Mouse (Mus musculus): ENCODE results near the gene Lhpp.

Lhpp gene

DNA sequence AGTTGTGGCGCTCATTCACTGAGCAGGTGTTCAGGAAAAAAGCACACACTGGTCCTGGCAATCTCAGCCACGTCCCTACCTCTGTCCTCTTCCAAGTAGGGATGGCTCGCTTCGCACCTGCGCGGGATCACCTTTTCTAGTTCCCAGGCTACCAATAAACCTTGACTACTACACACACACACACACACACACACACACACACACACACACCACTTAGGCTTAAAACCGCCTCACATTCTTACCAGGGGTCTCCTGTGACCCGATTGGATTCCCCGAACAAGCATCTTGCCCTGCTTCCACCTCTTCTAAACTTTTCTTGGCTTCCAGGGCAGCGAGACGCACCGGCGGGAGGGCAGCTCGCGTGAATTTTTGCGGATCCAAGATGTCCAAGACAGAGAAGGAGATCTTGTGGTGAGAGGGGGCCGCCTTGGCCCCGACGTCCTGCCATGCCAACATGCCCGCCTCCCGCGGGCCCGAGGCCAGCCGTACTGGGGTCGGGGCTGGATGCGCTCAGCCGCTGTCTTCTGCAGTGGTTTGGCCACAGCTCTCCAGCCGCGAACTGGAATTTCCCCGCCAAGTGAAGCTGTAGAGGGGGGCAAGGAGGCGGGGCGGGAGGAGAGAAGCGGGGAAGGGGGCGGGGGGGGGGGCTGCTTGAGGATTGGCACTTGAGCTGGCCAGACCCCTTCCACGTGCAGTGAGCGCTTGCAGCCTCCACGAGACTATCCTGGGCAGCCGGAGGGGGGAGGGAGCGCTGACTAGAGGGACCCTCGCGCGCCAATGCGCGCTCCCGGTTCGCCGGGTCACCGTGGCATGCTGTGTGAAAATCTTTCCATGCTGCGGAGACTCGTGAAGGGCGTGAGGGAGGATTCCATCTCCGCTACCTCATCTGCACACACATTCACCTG lies 11.1 kb upstream of the Lhpp start, which contains the start of gene Nkx1-2:
Gene Nkx1-2, minus strand, starts transcription at position 567 of the 905 bp plus-strand sequence.
- DNase-seq (ENCODE audit: inconsistent ontology term) = peak; percentile 24

DNA sequence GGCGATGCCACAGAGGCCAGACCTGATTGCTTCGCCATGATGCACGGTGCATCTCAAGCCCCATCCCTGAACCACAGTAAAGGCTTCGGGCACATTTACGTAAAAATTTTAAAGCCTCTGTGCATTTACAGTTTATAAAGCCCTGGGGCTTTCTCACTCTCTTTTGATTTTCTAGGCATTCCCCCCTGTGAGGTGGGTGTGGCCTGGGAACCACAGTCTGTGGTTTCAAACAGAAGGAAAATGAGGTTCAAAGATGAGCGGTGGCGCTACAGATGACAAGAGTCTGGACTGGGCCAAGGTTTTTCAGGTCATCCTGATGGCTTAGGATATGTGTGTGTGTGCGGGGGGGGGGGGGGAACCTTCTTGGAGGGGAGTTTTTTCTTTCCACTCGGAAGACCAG lies 10.4 kb upstream of the Lhpp start:
- peak; percentile 15 for DNase-seq (ENCODE audit: inconsistent ontology term)

DNA sequence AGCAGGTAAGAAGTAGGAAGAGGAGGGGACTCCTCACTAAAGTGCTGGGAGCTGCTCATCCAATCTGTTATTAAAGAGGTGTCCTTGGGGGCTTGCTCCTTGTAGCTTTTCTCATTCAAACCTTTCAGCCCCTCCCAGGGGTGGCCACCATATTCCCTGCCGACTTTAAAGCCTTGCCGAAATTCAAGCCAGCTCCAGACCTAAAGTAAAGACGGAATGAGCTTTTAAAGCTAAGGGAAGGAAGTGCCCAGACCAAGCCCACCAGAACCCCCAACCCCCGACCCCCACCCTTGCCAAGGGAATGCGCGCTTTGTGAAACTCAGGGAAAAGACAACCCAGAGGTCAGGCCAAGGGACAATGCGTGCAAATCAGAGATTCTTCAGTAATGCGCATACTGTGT lies 9.5 kb upstream of the Lhpp start:
- DNase-seq (ENCODE audit: inconsistent ontology term) = no peak

DNA sequence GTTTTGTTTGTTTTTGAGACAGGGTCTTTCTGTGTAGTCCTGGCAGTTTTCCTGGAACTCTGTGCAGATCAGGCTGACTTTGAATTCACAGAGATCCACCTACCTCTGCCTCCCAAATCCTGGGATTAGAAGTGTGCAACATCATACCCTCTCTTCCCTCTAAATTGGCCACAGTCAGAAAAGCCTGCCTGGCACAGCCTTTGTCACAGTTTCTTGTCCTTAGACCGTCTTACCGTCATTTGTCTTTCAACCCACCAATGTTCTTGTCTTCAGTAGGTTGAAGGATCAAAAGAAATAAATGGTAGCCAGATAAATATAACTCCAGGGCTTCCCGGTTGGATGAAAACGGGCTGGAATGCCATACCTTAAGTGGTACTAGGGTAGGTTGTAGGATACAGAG lies 5.7 kb upstream of the Lhpp start:
- no peak for DNase-seq (ENCODE audit: inconsistent ontology term)

DNA sequence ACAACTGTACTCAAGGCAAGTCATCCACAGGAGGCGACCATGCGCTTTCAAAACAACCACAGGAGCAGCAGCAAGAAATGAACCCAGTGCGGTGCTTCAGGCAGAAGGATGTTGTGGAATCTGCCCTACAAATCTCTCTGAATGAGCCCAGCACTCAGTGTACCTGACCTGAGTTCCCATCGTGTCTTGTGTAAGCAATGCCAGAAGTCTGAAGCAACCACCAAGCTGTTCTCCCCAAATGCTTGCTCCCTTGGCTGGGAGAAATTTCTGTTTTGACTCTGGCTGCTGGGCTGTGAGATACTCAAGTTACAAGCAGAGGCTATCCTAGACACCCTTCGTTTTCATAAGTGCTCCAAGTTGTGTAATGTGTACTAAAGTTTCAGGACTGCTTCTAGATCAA lies 4.7 kb upstream of the Lhpp start:
- DNase-seq (ENCODE audit: inconsistent ontology term) = no peak

DNA sequence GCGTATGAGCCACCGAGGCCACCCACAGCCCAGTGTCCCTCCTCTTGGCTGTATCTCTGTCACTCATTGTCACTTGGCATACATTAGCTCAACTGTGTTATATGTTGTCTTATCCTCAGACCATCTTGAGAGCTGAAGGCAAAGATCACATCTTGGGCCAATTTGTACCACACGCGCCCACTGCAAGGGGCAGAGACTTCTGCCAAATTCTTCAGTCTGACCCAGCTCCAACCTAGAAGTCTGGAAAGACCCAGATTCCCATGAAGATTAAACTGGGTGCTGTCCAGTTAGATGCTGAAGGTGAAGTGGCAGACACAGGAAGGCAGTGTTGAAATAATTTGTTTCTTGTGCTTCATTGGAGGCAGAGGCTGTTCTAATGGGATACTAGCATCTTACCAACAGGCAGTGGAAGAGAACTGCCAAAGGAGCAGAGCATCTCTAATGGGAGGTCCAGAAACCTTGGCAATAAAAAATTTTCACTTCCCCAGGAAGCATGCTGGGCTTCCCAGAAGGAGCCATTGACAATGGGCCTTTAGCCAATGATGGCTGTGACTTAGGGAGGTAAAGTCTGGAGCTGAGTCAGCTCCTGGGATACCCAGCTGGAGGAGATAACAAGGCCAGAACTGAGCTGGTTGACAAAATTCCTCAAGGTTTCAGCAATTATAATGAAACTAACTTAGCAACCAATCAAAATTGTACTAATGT lies 2.0 kb upstream of the Lhpp start:
- no peak for DNase-seq (ENCODE audit: inconsistent ontology term)

DNA sequence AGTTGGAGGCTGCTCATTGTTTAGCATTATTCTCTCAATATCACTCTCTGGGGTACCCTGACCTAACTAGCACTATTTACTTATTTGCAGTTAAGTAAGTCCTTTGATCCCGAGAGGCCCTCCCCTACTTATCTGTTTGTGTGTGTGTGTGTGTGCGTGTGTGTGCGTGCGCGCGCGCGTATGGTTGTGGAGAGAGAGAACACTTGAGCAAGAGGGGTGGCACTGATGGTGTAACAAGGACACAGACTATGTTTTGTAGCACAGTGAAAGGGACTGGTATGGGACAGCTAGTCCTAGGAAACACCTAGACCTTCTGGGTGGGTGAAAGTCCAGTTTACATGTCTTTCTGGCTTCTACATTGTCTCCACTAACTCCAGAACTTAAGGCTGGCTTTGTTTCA lies 1.1 kb downstream of the Lhpp start:
- DNase-seq (ENCODE audit: inconsistent ontology term) = no peak

DNA sequence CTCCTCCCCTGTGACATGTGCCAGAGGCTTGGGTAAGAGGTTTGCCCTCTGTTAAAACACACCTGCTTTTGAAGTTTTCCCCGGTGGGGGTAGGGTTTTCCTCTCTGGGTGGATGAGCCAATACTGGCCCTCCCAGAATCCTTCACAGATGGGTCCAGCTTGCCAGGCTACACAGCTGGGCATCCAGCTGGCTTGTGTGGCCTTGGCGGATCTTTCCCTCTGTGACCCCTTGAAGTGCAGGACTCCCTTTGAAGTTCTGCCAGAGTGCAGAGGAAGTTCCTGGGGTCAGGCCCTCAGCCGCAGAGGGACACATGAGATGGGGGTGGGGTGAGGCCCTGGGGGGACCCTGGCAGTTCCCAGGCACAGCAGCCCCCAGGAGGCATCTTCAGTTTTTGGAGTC lies 4.9 kb downstream of the Lhpp start:
- no peak for DNase-seq (ENCODE audit: inconsistent ontology term)

DNA sequence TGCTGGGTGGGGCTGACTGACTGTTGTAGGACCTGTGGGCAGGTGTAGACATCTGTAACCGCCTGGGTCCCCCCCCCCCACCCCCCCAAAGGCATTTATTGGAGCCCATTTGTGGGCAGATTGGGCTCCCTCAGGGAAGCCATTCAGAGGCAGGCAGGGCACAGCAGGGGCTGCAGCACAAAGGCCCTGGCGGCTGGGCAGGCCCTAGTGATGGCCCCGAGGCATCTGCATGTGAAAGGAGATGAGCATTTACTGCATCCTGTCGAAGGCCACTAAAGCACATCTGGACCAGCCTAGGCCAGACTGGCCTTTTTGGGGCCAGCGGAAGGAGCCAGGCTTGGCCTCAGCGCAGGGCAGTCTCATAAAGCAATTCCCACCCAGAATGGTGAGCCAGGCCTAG lies 6.0 kb downstream of the Lhpp start:
- DNase-seq (ENCODE audit: inconsistent ontology term) = no peak

DNA sequence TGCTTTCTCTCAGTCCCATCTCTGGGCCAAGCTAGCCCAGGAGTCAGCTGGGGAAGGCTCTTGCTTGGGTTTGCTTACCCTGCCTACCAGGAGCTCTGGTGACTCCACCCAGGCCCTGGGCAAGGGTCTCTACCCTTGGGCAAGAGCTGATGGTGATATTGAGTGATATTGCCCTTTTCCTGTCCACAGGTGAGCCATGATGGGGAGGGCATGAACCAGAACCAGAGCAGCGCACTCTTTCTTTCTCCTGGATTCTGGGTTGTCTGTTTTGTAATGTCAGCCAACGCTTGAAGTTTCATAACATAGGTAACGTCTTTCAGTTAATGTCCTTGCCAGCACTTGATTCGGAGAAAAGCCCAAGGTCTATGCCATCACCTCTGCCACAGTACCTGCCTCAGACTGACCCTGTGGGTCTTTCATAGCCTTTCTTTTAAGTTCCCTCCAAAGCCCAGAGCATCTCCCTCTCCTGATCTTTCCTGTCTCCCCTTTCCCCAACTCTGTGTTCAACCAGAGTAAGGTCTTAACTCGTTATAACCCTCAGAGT lies 6.7 kb downstream of the Lhpp start:
- no peak for DNase-seq (ENCODE audit: inconsistent ontology term)

DNA sequence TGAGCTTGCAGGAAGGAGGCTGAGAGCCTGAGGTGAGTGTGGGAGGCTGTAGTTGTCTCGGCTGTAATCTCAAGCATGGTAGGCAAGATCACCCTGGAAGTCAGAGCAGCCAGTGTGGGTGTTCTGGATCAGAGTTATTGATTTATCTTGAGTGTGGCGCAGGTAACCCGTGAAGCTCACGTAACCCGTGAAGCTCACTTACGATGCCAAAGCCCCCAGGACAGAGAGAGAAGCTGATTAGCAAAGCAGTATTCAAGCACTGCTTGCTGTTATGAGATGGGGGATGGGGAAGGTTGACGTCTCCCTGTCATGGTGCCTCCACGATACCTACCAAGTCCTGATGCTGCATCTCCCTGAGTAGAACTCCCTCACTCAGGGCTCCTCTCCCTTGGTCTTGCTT lies 9.1 kb downstream of the Lhpp start:
- DNase-seq (ENCODE audit: inconsistent ontology term) = no peak

DNA sequence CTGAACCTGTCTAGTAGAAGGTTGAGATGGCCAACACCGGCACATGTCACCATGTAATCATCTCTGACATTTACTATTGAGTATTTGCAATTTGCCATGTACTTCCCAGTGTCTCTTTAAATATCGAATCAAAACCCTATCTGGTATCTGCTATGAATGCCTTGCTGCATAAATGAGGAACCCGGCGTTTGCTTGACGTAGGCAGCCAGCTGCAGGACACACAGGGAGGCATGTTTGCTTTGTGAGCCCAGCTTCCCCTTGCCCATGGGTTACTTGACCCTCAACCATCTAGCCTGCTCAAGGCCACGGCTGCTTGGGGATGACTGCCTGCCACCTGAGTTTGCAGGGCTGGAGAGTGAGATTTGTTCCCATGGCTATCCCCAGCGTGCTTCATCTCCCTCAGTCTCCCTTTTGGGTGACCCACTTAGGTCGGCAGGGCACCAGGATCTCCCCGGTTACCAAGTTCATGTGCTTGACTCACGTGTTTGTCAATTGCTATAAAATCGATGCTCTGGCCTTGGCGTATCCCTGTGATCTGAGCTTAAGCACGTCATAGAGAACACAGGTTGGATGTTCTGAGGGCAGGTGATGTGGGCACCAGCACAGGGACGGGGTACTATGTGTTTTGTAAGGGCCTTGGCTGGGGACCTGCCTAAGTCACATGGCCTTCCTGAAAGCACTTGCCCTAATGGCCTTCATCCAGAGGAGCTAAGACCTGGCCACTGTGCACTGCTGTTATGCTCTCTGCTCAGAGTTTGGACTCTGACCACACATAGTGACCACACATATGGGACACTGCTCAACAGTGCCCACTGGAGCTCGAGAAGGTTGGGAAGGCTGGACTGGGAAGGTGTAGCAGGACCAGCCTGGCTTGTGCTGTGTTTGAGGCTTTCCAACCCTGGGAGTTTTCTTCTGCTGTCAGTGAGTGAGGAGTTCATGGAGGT lies 9.8 kb downstream of the Lhpp start:
- DNase-seq (ENCODE audit: inconsistent ontology term) = no peak

DNA sequence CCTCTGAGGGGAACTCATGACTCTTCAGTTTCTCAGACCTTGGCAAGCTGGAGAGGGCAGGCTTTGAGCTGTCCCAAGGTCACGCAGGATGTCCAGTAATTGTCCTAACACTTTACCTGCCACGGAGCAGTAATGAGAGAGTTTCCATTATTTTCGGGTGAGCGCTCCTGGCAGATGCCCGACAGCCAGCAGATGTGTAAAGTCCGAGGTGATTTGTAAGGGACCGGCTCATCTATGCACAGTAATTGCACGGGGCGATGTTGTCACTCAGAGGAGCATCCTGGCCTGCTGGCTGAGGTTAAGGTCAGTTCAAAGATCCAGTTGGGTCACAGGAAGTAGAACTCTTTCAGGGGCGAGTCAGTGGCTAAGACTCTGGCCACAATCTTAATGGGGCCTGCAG lies 13.7 kb downstream of the Lhpp start:
- no peak for DNase-seq (ENCODE audit: inconsistent ontology term)

DNA sequence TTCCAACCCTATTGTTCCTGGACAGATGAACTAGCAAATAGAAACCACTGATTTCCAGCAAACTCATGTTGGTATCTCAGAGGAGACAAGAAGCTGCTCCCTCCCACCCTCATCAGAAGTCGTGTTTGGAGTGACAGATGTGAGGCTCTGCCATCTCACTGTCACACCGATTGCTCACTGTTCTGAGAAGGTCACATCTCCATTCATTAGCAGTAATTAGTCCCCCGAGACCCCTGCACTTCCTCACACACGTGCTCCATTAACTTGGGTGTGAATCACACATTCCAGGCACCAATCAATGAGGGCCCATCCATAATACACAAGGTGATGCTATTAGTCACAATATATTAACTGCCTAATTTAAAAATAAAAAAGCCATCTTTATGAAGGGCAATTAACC lies 15.7 kb downstream of the Lhpp start:
- DNase-seq (ENCODE audit: inconsistent ontology term) = no peak

DNA sequence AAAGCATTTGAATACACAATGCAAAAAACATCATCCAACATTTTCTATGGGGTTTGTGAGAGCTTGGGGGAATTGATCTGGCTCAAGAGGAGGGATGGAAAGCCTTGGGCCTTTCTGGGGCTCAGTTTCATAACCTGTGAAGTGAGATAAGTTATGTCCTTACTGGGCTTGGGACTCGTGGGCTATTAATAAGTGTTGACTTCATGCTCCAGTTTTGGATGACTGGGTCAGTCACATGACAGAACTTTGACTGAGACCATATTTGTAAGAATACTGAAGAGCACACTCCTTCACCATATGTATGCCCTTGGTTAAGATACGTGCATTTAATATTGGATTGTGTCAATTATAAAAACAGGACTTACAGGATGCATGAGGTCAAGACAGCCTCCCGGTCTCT lies 17.0 kb downstream of the Lhpp start:
- DNase-seq (ENCODE audit: inconsistent ontology term) = no peak

DNA sequence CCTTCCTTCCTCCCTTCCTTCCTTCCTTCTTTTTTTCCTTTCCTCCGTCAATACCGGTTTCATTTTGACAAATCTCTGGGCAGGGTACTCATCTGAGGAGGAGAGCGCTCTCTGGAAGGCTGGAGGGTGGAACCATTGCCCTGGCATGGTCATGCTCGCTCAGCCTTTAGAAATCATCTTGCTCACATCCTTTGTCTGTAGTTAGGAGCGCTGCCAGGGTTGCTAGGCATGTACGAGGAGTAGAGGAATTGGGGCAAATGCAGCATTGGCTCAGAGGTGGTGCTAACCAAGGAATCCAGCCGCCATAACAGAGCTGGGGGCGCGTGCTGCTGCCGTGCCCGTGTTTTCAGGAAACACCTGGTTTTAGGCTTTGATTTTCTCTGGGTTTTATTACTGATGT lies 20.9 kb downstream of the Lhpp start:
- DNase-seq (ENCODE audit: inconsistent ontology term) = peak; percentile 86

DNA sequence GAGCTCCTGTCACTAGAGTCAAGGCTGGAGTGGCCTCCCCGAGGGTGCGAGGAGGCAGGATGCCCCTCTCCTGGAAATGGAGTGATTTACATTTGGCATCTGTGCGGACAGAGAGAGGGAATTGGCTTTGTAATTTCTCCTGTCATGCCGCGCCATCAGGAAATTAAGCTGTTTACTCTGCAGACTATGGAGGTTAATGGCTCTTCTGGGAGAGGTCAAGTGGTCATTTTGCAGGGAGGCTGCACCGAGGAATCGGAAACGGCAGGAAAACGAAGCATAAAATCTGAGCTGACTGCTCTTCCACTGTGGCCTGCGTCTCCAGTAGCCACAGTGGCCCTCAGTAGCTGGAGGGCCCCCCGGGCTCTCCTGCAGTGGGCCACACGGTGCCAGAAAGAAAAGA lies 26.9 kb downstream of the Lhpp start:
- no peak for DNase-seq (ENCODE audit: inconsistent ontology term)

DNA sequence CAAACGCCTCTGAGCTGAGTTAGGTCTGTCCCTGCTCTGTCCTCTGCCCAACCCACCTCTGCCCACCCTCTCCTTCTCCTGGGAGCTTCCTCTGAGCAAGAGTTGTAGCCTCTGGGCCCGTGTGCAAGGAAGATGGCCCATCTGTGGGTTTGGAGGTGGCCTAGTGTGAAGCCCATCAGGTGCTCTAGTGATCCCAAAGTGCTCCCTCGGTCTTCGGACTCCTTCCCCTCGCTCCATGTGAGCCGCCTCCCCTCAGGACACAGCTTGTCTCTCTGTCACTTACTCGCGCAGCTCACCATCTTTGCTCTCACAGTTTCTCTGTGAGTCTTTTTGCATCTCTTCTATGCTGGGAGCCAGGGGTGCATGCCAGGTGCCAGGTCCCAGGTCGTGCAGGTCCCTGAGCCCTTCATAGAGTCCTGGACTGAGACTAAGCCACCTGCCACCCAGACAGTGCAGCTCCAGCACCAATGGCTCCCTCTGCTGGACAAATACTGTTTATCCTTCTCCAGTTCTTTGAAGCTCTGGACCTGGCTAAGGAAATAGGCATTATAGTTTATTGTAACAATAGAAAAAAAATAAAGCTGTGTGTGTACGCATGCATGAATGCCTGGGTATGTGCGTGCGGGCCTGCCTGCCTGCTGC lies 28.1 kb downstream of the Lhpp start:
- DNase-seq (ENCODE audit: inconsistent ontology term) = peak; percentile 37

DNA sequence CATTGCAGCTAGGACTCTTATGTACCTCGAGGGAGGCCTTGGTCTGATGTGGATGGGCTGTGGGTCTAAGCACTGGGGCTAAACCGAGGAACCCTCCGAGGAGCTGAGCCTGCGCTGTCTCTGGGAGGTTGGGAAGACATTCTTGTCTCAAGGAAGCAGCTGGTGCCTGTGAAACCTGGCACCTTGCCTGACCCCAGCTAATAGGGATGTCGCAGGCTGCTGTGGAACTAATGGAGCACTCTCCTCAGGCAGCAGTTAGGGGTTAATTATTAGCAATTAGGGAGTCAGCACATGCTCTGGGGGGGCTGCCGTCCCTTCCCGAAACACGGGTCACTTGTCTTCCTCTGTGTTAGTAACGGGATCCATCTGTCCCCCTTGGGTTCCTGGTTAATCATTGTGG lies 30.5 kb downstream of the Lhpp start:
- DNase-seq (ENCODE audit: inconsistent ontology term) = no peak

DNA sequence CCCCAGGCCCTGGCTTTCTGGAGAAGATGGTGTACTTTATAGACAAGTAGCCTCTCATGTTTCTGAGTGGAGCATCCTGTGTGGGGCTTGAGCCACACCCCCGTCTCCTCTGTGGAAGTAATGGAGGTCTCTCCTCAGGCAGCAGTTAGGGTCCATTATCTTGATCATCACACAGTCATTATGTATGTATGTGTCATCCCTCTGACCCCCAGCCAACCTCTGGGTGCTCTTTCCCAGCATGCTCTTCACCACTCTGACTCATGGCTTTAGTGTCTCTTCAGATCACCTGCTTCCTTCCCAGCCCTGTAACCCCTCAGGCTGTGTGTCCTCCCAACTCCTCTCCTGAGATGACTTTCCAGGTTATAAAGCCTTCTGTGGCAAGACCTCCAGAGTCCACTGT lies 31.2 kb downstream of the Lhpp start:
- no peak for DNase-seq (ENCODE audit: inconsistent ontology term)

DNA sequence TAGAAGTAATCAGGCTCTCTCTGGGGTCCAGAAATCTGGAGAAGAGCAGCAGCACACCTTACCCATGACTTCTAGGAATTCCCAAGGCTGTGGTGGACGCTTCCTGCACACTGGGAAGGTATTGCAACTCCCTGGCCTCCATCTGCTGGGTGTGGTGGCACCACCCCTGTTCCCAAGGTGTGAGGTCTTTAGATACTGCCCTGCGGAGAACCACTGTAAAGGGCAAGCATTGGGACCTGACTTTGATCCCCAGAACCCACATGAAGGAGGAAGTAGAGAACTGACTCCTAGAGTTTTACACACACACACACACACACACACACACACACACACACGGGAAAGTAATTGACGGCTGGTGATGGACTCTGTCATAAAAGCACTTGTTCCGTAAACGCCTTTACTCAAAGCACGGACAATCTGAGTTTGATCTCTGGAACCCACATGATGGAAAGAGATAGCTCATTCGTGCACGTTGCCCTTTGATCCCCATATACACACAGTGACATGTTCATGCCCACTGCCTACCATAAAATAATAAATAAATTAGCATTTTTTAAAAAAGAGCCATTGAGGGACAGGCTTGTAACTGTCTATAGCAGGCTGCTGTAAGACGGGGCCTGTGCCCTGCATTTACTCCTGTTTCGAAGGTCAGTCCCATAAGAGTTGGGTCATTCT lies 34.3 kb downstream of the Lhpp start:
- DNase-seq (ENCODE audit: inconsistent ontology term) = no peak
